Mouse (Mus musculus): Measurements from ENCODE around the gene Tmcc3.

DNA sequence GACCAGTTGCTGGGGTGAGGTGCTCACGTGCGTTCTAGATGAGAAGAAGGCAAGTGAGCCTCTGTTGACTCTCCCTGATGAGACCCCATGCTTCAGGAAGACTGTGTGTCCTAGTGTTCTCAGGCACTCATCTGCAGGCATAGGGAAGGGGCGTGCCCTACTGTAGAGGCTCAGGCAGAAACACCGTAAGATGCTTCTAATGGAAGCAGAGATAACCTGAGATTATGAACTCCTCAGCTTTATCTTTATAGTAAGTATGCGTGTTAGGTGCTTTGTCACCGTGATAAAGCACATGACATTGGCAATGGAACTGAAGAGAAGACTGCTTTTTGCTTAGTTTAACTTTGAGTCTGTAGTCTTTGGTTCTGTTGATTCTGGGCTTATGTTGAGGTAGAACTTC is 215.5 kb downstream of the Tmcc3 start:
- TF ChIP-seq ZC3H11A (IDR thresholded peaks at IDR 0.05; ENCODE audit: borderline replicate concordance, low read depth, low read length), result no peak
- no peak for TF ChIP-seq CHD2 (IDR thresholded peaks at IDR 0.05; ENCODE audit: low read depth, low read length)
- no peak for TF ChIP-seq ZNF384 (IDR thresholded peaks at IDR 0.05; ENCODE audit: low read depth, low read length)
- TF ChIP-seq HCFC1 (IDR thresholded peaks at IDR 0.05; ENCODE audit: borderline replicate concordance, insufficient read depth, low read length), result no peak
